ENCODE assay signal across 18 mouse cellular contexts in genomic region chr3:95285390-95285789, GRCm38 (mm10). TPM values are rescaled to one million over a fixed set of nuclear protein-coding genes. Genes with fewer than 3 reads are reported as not detected.
DNase-seq lines count a peak whose midpoint lies in the region; ATAC-seq and TF ChIP-seq lines count a peak whose summit lies in the region.
"Had no signal": no experiment of that assay in that cellular context is flagged by ENCODE, and none has a peak within 500 bp of the region (broad histone marks: within the 10 kb centered on the region; RNA-seq: fewer than 3 reads in every experiment).

No protein-coding gene starts in this region.

- no peak overlapping the region for H3K4me2 ChIP-seq in hindbrain, embryonic 13.5 days
- no peak overlapping the region for H3K4me2 ChIP-seq in hindbrain, embryonic 12.5 days (replicated peaks)
- H3K4me2 ChIP-seq in liver, postnatal 0 days (ENCODE audit: low read depth, low read length) = peak overlapping the region; percentile 83; the same call in 1 of the 2 replicates

- no peak for DNase-seq in liver, adult 2 months (ENCODE audit: extremely low read depth, low read depth, low spot score)
- DNase-seq in liver = no peak
- DNase-seq in liver, postnatal 0 days = no peak
- no peak for DNase-seq in right cerebral cortex, postnatal 10 days (ENCODE audit: low spot score in 2 of 2)
- DNase-seq: adrenal gland, adult 2 months; B cell, adult 2 months; cerebellum, adult 8-10 months; heart, adult 11 months; liver, embryonic 13.5 days; thymus, postnatal 4 days had no signal

- no peak overlapping the region for H3K27ac ChIP-seq in hindbrain, embryonic 13.5 days
- no peak overlapping the region for H3K27ac ChIP-seq in hindbrain, embryonic 12.5 days
- H3K27ac ChIP-seq in liver, adult 2 months (replicated peaks; ENCODE audit: insufficient read depth, low read depth, low read length) = peak overlapping the region; percentile 97
- peak overlapping the region; percentile 81 for H3K27ac ChIP-seq in liver, postnatal 0 days (ENCODE audit: low read depth)
- H3K27ac ChIP-seq: forebrain, embryonic 10.5 days; liver, embryonic 13.5 days; neural tube, embryonic 15.5 days had no signal

- H3K27me3 ChIP-seq in hindbrain, embryonic 13.5 days = no peaks in the 10 kb centered on the region
- no peaks in the 10 kb centered on the region for H3K27me3 ChIP-seq in hindbrain, embryonic 12.5 days
- H3K27me3 ChIP-seq in liver, adult 2 months (ENCODE audit: control insufficient read depth, insufficient read depth, low read length) = no peaks in the 10 kb centered on the region
- no peaks in the 10 kb centered on the region for H3K27me3 ChIP-seq in E14TG2a.4 (ENCODE audit: insufficient read depth, low read length)
- H3K27me3 ChIP-seq in liver, postnatal 0 days (ENCODE audit: insufficient read depth, low read length) = no peaks in the 10 kb centered on the region
- H3K27me3 ChIP-seq: liver, embryonic 13.5 days; neural tube, embryonic 15.5 days had no signal

- H3K9ac ChIP-seq in hindbrain, embryonic 13.5 days = 0 out of 2 replicates have a peak overlapping the region, but pooled peaks have one; percentile 13
- no peak overlapping the region for H3K9ac ChIP-seq in hindbrain, embryonic 12.5 days
- peak overlapping the region; percentile 58 for H3K9ac ChIP-seq in liver, adult 2 months (ENCODE audit: low read depth, low read length)
- 0 out of 2 replicates have a peak overlapping the region, but pooled peaks have one; percentile 45 for H3K9ac ChIP-seq in liver, postnatal 0 days (replicated peaks)
- H3K9ac ChIP-seq: liver, embryonic 13.5 days; neural tube, embryonic 15.5 days had no signal

- no peak for TF ChIP-seq CTCF in liver, adult 2 months (IDR thresholded peaks at IDR 0.05; ENCODE audit: low read depth, low read length)
- no peak for TF ChIP-seq CTCF in E14TG2a.4 (conservative IDR thresholded peaks at IDR 0.05; ENCODE audit: low read length)
- no peak for TF ChIP-seq CTCF in liver, postnatal 0 days (IDR thresholded peaks at IDR 0.05; ENCODE audit: low read depth)

- 96% methylated on average over 5 of the region's 5 CpGs for WGBS in hindbrain, embryonic 13.5 days
- WGBS in hindbrain, embryonic 12.5 days = 96% methylated on average over 5 of the region's 5 CpGs
- 55% methylated on average over 5 of the region's 5 CpGs for WGBS in liver, adult 2 months
- 84% methylated on average over 5 of the region's 5 CpGs for WGBS in liver, postnatal 0 days (ENCODE audit: insufficient replicate concordance)

- no peak for TF ChIP-seq POLR2A in liver, adult 2 months (IDR thresholded peaks at IDR 0.05; ENCODE audit: extremely low read depth, insufficient read depth, low read length)

- no peak overlapping the region for H3K4me3 ChIP-seq in hindbrain, embryonic 13.5 days
- no peak overlapping the region for H3K4me3 ChIP-seq in hindbrain, embryonic 12.5 days
- no peak overlapping the region for H3K4me3 ChIP-seq in liver, adult 2 months (ENCODE audit: insufficient read depth, low read depth, low read length)
- H3K4me3 ChIP-seq in E14TG2a.4 (replicated peaks; ENCODE audit: low read length) = peak overlapping the region; percentile 95
- no peak overlapping the region for H3K4me3 ChIP-seq in liver, postnatal 0 days (ENCODE audit: low read depth, low read length)
- H3K4me3 ChIP-seq: forebrain, embryonic 10.5 days; liver, embryonic 13.5 days; neural tube, embryonic 15.5 days had no signal

- no peaks in the 10 kb centered on the region for H3K9me3 ChIP-seq in hindbrain, embryonic 13.5 days
- no peaks in the 10 kb centered on the region for H3K9me3 ChIP-seq in hindbrain, embryonic 12.5 days (replicated peaks)
- H3K9me3 ChIP-seq in E14TG2a.4 (ENCODE audit: low read length) = no peaks in the 10 kb centered on the region
- H3K9me3 ChIP-seq in liver, postnatal 0 days (ENCODE audit: low read length) = no peaks in the 10 kb centered on the region
- H3K9me3 ChIP-seq: forebrain, embryonic 10.5 days; liver, embryonic 13.5 days; neural tube, embryonic 15.5 days had no signal

- no peak for ATAC-seq in hindbrain, embryonic 13.5 days (ENCODE audit: low FRiP score)
- no peak for ATAC-seq in hindbrain, embryonic 12.5 days (ENCODE audit: low FRiP score)
- ATAC-seq in liver, postnatal 0 days = no peak

- no peak for TF ChIP-seq EP300 in liver, postnatal 0 days (IDR thresholded peaks at IDR 0.05; ENCODE audit: low read depth)

- peaks cover 33% of the 10 kb centered on the region for H3K4me1 ChIP-seq in hindbrain, embryonic 13.5 days (replicated peaks)
- peaks cover 22% of the 10 kb centered on the region for H3K4me1 ChIP-seq in hindbrain, embryonic 12.5 days
- H3K4me1 ChIP-seq in liver, adult 2 months (ENCODE audit: control insufficient read depth, insufficient read depth, low read length) = peaks cover 25% of the 10 kb centered on the region
- H3K4me1 ChIP-seq in E14TG2a.4 (replicated peaks; ENCODE audit: low read depth, low read length) = peaks cover 77% of the 10 kb centered on the region
- H3K4me1 ChIP-seq in liver, postnatal 0 days (ENCODE audit: insufficient read depth) = peaks cover 21% of the 10 kb centered on the region

- H3K79me2 ChIP-seq in liver, adult 2 months (ENCODE audit: control insufficient read depth, insufficient read depth, low read length) = peaks cover 23% of the 10 kb centered on the region; the same call in 1 of the 2 replicates

- H3K36me3 ChIP-seq in hindbrain, embryonic 13.5 days = peaks cover 27% of the 10 kb centered on the region
- H3K36me3 ChIP-seq in hindbrain, embryonic 12.5 days = peaks cover 16% of the 10 kb centered on the region
- H3K36me3 ChIP-seq in liver, adult 2 months (ENCODE audit: control insufficient read depth, insufficient read depth, low read length) = peaks cover 29% of the 10 kb centered on the region
- H3K36me3 ChIP-seq in E14TG2a.4 (ENCODE audit: insufficient read depth, low read length) = peaks cover 44% of the 10 kb centered on the region
- peaks cover 20% of the 10 kb centered on the region for H3K36me3 ChIP-seq in liver, postnatal 0 days (replicated peaks; ENCODE audit: insufficient read depth, low read length)

RNA-seq across cellular contexts. Expression of gene Prune1, which starts 3.5 kb away (rescaled TPM):
- 50.3 and 51.8 TPM in 2 replicates for polyA plus RNA-seq in hindbrain, embryonic 13.5 days (2015; fragmentation: Nextera tagmentation; extraction: Ambion mirVana)
- polyA plus RNA-seq in hindbrain, embryonic 12.5 days (2016; fragmentation: Nextera tagmentation; extraction: Ambion mirVana) = 37.0 and 37.9 TPM in 2 replicates
- 7.6 and 7.8 TPM in 2 replicates for total RNA-seq in liver, adult 2 months (2014; rRNA removed)
- polyA plus RNA-seq in liver, adult 2 months (2012; rRNA removed) = 11.3 and 12.8 TPM in 2 replicates
- polyA plus RNA-seq in liver, postnatal 0 days (2015; fragmentation: Nextera tagmentation; extraction: Ambion mirVana) = 10.6 and 10.7 TPM in 2 replicates

RNA-seq across cellular contexts. Expression of gene Mindy1, which starts 4.2 kb away (rescaled TPM):
- polyA plus RNA-seq in hindbrain, embryonic 13.5 days (2015; fragmentation: Nextera tagmentation; extraction: Ambion mirVana) = 42.2 and 43.0 TPM in 2 replicates
- 45.7 and 51.1 TPM in 2 replicates for polyA plus RNA-seq in hindbrain, embryonic 12.5 days (2016; fragmentation: Nextera tagmentation; extraction: Ambion mirVana)
- 56.6 and 63.6 TPM in 2 replicates for total RNA-seq in liver, adult 2 months (2014; rRNA removed)
- 122 and 137 TPM in 2 replicates for polyA plus RNA-seq in liver, adult 2 months (2012; rRNA removed)
- polyA plus RNA-seq in liver, postnatal 0 days (2015; fragmentation: Nextera tagmentation; extraction: Ambion mirVana) = 41.4 and 42.8 TPM in 2 replicates

RNA-seq across cellular contexts. Expression of gene Anxa9, which starts 21.6 kb away (rescaled TPM):
- polyA plus RNA-seq in hindbrain, embryonic 13.5 days (2015; fragmentation: Nextera tagmentation; extraction: Ambion mirVana) = 0.31 and 0.38 TPM in 2 replicates
- 0.87 and 1.1 TPM in 2 replicates for polyA plus RNA-seq in hindbrain, embryonic 12.5 days (2016; fragmentation: Nextera tagmentation; extraction: Ambion mirVana)
- total RNA-seq in liver, adult 2 months (2014; rRNA removed) = 0.54 and 0.55 TPM in 2 replicates
- polyA plus RNA-seq in liver, adult 2 months (2012; rRNA removed) = 0.47 and 0.91 TPM in 2 replicates
- polyA plus RNA-seq in liver, postnatal 0 days (2015; fragmentation: Nextera tagmentation; extraction: Ambion mirVana) = 1.2 TPM in 2 replicates

RNA-seq across cellular contexts. Expression of gene Cers2, which starts 29.2 kb away (rescaled TPM):
- 91.8 and 93.7 TPM in 2 replicates for polyA plus RNA-seq in hindbrain, embryonic 13.5 days (2015; fragmentation: Nextera tagmentation; extraction: Ambion mirVana)
- polyA plus RNA-seq in hindbrain, embryonic 12.5 days (2016; fragmentation: Nextera tagmentation; extraction: Ambion mirVana) = 115 TPM in 2 replicates
- 283 and 284 TPM in 2 replicates for total RNA-seq in liver, adult 2 months (2014; rRNA removed)
- polyA plus RNA-seq in liver, adult 2 months (2012; rRNA removed) = 266 and 271 TPM in 2 replicates
- 124 and 125 TPM in 2 replicates for polyA plus RNA-seq in liver, postnatal 0 days (2015; fragmentation: Nextera tagmentation; extraction: Ambion mirVana)

RNA-seq across cellular contexts. Expression of gene Bnipl, which starts 34.4 kb away (rescaled TPM):
- polyA plus RNA-seq in hindbrain, embryonic 13.5 days (2015; fragmentation: Nextera tagmentation; extraction: Ambion mirVana) = 0.13 and 0.25 TPM in 2 replicates
- 1.0 and 1.1 TPM in 2 replicates for polyA plus RNA-seq in hindbrain, embryonic 12.5 days (2016; fragmentation: Nextera tagmentation; extraction: Ambion mirVana)
- 0.07 TPM in 1 of 2 replicates, not detected in the other for total RNA-seq in liver, adult 2 months (2014; rRNA removed)
- 0.16 TPM in 1 of 2 replicates, not detected in the other for polyA plus RNA-seq in liver, adult 2 months (2012; rRNA removed)
- polyA plus RNA-seq in liver, postnatal 0 days (2015; fragmentation: Nextera tagmentation; extraction: Ambion mirVana) = not detected in 2 replicates
- total RNA-seq: adrenal gland, adult 2 months; hematopoietic stem cell, adult 5-6 weeks; monocyte, adult 5-6 weeks had no signal
- polyA plus RNA-seq: adrenal gland, adult 2 months; heart, embryonic 14.5 days; liver, embryonic 13.5 days had no signal

Comparison
In these comparisons a context has a peak if more than half of its experiments do, and no peak if none do; other contexts are left out.
1. H3K27ac ChIP-seq: peak in liver, adult 2 months (single experiment) and liver, postnatal 0 days (single experiment); none in hindbrain, embryonic 13.5 days (single experiment) and hindbrain, embryonic 12.5 days (single experiment).